In genomic region chr4:68906417-68907210, GRCm38 (mm10) we compare ENCODE assay signal across 10 mouse cellular contexts. TPM values are rescaled to one million over a fixed set of nuclear protein-coding genes. Genes with fewer than 3 reads are reported as not detected.
DNase-seq lines count a peak whose midpoint lies in the region; ATAC-seq and TF ChIP-seq lines count a peak whose summit lies in the region.
"Had no signal": no experiment of that assay in that cellular context is flagged by ENCODE, and none has a peak within 500 bp of the region (broad histone marks: within the 10 kb centered on the region; RNA-seq: fewer than 3 reads in every experiment).

No protein-coding gene starts in this region.

- no peaks in the 10 kb centered on the region for H3K9me3 ChIP-seq in heart, embryonic 12.5 days (replicated peaks)
- H3K9me3 ChIP-seq: liver, embryonic 13.5 days; stomach, embryonic 15.5 days had no signal

- DNase-seq in heart, adult 18-20 months: no peak
- peak; percentile 31 to 43 for DNase-seq in cerebellum, adult 18-20 months
- peak; percentile 77 to 94 for DNase-seq in layer of hippocampus, adult 2 months (ENCODE audit: low spot score in 2 of 2)
- peak; percentile 20 for DNase-seq in lung, postnatal 14 days
- DNase-seq in spleen, postnatal 4 days (ENCODE audit: low spot score in 2 of 2): no peak
- no peak for DNase-seq in kidney, adult 2 months
- DNase-seq in embryo, embryonic 10.5 days (ENCODE audit: low spot score): no peak
- DNase-seq: liver, embryonic 13.5 days had no signal

- no peaks in the 10 kb centered on the region for H3K27me3 ChIP-seq in heart, embryonic 12.5 days (replicated peaks)
- H3K27me3 ChIP-seq in kidney, adult 2 months (replicated peaks; ENCODE audit: control insufficient read depth, insufficient read depth, low read length): no peaks in the 10 kb centered on the region
- H3K27me3 ChIP-seq: liver, embryonic 13.5 days; stomach, embryonic 15.5 days had no signal

- 51% methylated on average over 11 of the region's 11 CpGs for WGBS in heart, embryonic 12.5 days
- 72% methylated on average over 11 of the region's 11 CpGs for WGBS in kidney, adult 2 months

- no peak overlapping the region for H3K9ac ChIP-seq in heart, embryonic 12.5 days
- H3K9ac ChIP-seq: liver, embryonic 13.5 days; stomach, embryonic 15.5 days had no signal

- TF ChIP-seq POLR2A in kidney, adult 2 months (IDR thresholded peaks at IDR 0.05; ENCODE audit: low read depth, low read length): no peak

- H3K36me3 ChIP-seq in heart, embryonic 12.5 days: no peaks in the 10 kb centered on the region
- H3K36me3 ChIP-seq in kidney, adult 2 months (ENCODE audit: control insufficient read depth, insufficient read depth, low read length): no peaks in the 10 kb centered on the region
- H3K36me3 ChIP-seq: liver, embryonic 13.5 days; stomach, embryonic 15.5 days had no signal

- no peak overlapping the region; the same call in 1 of the 2 replicates for H3K27ac ChIP-seq in heart, embryonic 12.5 days (ENCODE audit: poor library complexity, severe bottlenecking)
- H3K27ac ChIP-seq in layer of hippocampus, adult 2 months: peak overlapping the region; percentile 83
- no peak overlapping the region for H3K27ac ChIP-seq in kidney, adult 2 months (ENCODE audit: insufficient read depth, low read depth, low read length)
- H3K27ac ChIP-seq: liver, embryonic 13.5 days; stomach, embryonic 15.5 days had no signal

- no peak overlapping the region for H3K4me3 ChIP-seq in heart, embryonic 12.5 days
- peak overlapping the region; percentile 24 for H3K4me3 ChIP-seq in layer of hippocampus, adult 2 months
- no peak overlapping the region for H3K4me3 ChIP-seq in kidney, adult 2 months (ENCODE audit: insufficient read depth, low read depth, low read length)
- H3K4me3 ChIP-seq: liver, embryonic 13.5 days; stomach, embryonic 15.5 days had no signal

- H3K4me1 ChIP-seq in heart, embryonic 12.5 days (replicated peaks): peaks cover 11% of the 10 kb centered on the region; the same call in 1 of the 2 replicates
- H3K4me1 ChIP-seq in kidney, adult 2 months (ENCODE audit: control insufficient read depth, insufficient read depth, low read length): no peaks in the 10 kb centered on the region
- H3K4me1 ChIP-seq: liver, embryonic 13.5 days; stomach, embryonic 15.5 days had no signal

- peak; percentile 33; the same call in 1 of the 2 replicates for ATAC-seq in heart, embryonic 12.5 days (ENCODE audit: insufficient number of reproducible peaks, low FRiP score)

- H3K4me2 ChIP-seq in heart, embryonic 12.5 days: peak overlapping the region; percentile 55
- H3K4me2 ChIP-seq: liver, embryonic 13.5 days; stomach, embryonic 15.5 days had no signal

- no peak for TF ChIP-seq CTCF in layer of hippocampus, adult 2 months (conservative IDR thresholded peaks at IDR 0.05)
- TF ChIP-seq CTCF in kidney, adult 2 months (conservative IDR thresholded peaks at IDR 0.05; ENCODE audit: insufficient read depth, insufficient read length, low read depth, low read length): no peak

RNA-seq across cellular contexts. Expression of gene Brinp1, which starts 47.6 kb away (rescaled TPM):
- 2.3 and 2.9 TPM in 2 replicates for polyA plus RNA-seq in heart, embryonic 12.5 days (2016; fragmentation: Nextera tagmentation; extraction: Ambion mirVana)
- total RNA-seq in heart, adult 18-20 months (2021): under 1 TPM in 1 of 2 experiments, not detected in 1; 0.18 TPM
- 100 to 1,000 TPM; 204 to 210 TPM for total RNA-seq in layer of hippocampus, adult 2 months (2021)
- 0.14 and 0.27 TPM in 2 replicates for polyA plus RNA-seq in kidney, adult 2 months (2012; rRNA removed)

Comparison
In these comparisons a context has a peak if more than half of its experiments do, and no peak if none do; other contexts are left out.
1. DNase-seq: peak in cerebellum, adult 18-20 months (2 of 2), layer of hippocampus, adult 2 months (2 of 2) and lung, postnatal 14 days (single experiment); none in heart, adult 18-20 months (0 of 2), spleen, postnatal 4 days (0 of 2), kidney, adult 2 months (single experiment) and embryo, embryonic 10.5 days (single experiment).
2. RNA of gene Brinp1, which starts 47.6 kb away (total RNA-seq): 204 to 210 TPM in layer of hippocampus, adult 2 months; 0.18 TPM in heart, adult 18-20 months; every median in the first group is over 100 times any median in the second.